Mouse (Mus musculus): Measurements from ENCODE around the gene Ankrd54. TPM values are rescaled to one million over a fixed set of nuclear protein-coding genes. Genes with fewer than 3 reads are reported as not detected.
"Not testable (repeated sequence)": the region's sequence is repeated elsewhere in the genome, so short reads cannot be mapped to it uniquely, and the experiment has no call there.

The Ankrd54 gene
- polyA plus RNA-seq, 1 experiment from 2014 or later: 28.7 TPM

- H3K4me1 ChIP-seq (ENCODE audit: control insufficient read depth, insufficient read depth, low read length): peaks cover 17% of the 10 kb centered on the region
- H3K36me3 ChIP-seq (ENCODE audit: control insufficient read depth, insufficient read depth, low read length): no peaks in the 10 kb centered on the region
- H3K27me3 ChIP-seq (ENCODE audit: control insufficient read depth, insufficient read depth, low read length): peaks cover 62% of the 10 kb centered on the region
- peak within 1 kb of the TSS; percentile 96 for H3K4me2 ChIP-seq
- 71% methylated on average over 6 of the region's 6 CpGs for WGBS (ENCODE audit: insufficient replicate concordance)
- no peaks in the 10 kb centered on the region for H3K9me3 ChIP-seq (replicated peaks; ENCODE audit: control insufficient read depth, low read length)
- peak within 1 kb of the TSS; percentile 58 for H3K9ac ChIP-seq (ENCODE audit: low read depth, low read length)
- no peak for ATAC-seq (replicated peaks; ENCODE audit: insufficient number of reproducible peaks, low FRiP score, low TSS enrichment)
- peak within 1 kb of the TSS; percentile 58 for H3K4me3 ChIP-seq (ENCODE audit: low read depth, low read length)
- no peak within 1 kb of the TSS for H3K27ac ChIP-seq (ENCODE audit: low read depth, low read length)
These were observed 21.1 kb downstream of the Ankrd54 start, which contains the start of gene Galr3 for GRCm38 (mm10) chr15:79041585-79041984. TSS of gene Galr3 (plus strand) at chr15:79041885.

- Histone ChIP-seq H3K27ac (ENCODE audit: low read depth, low read length) (no peak overlapping the region), H3K36me3 (ENCODE audit: control insufficient read depth, insufficient read depth, low read length) (no peaks in the 10 kb centered on the region), H3K9ac (ENCODE audit: low read depth, low read length) (no peak overlapping the region), H3K9me3 (replicated peaks; ENCODE audit: control insufficient read depth, low read length) (no peaks in the 10 kb centered on the region), H3K4me1 (ENCODE audit: control insufficient read depth, insufficient read depth, low read length) (peaks cover 17% of the 10 kb centered on the region), H3K4me2 (peak overlapping the region; percentile 58), H3K4me3 (ENCODE audit: low read depth, low read length) (peak overlapping the region; percentile 28), H3K27me3 (ENCODE audit: control insufficient read depth, insufficient read depth, low read length) (peaks cover 62% of the 10 kb centered on the region)
- 19% methylated on average over 24 of the region's 24 CpGs for WGBS (ENCODE audit: insufficient replicate concordance)
- ATAC-seq (replicated peaks; ENCODE audit: insufficient number of reproducible peaks, low FRiP score, low TSS enrichment): no peak
These were observed 21.9 kb downstream of the Ankrd54 start for GRCm38 (mm10) chr15:79040501-79041416.

GRCm38 (mm10) chr15:79038853-79039252 lies 23.8 kb downstream of the Ankrd54 start:
- Histone ChIP-seq H3K27me3 (ENCODE audit: control insufficient read depth, insufficient read depth, low read length) (peaks cover 52% of the 10 kb centered on the region), H3K9me3 (replicated peaks; ENCODE audit: control insufficient read depth, low read length) (no peaks in the 10 kb centered on the region), H3K4me2 (no peak overlapping the region; the same call in 1 of the 2 replicates), H3K9ac (ENCODE audit: low read depth, low read length) (no peak overlapping the region), H3K27ac (ENCODE audit: low read depth, low read length) (no peak overlapping the region), H3K4me1 (ENCODE audit: control insufficient read depth, insufficient read depth, low read length) (peaks cover 17% of the 10 kb centered on the region), H3K4me3 (ENCODE audit: low read depth, low read length) (no peak overlapping the region), H3K36me3 (ENCODE audit: control insufficient read depth, insufficient read depth, low read length) (no peaks in the 10 kb centered on the region)
- ATAC-seq (replicated peaks; ENCODE audit: insufficient number of reproducible peaks, low FRiP score, low TSS enrichment): no peak; the same call in 1 of the 2 replicates
- WGBS (ENCODE audit: insufficient replicate concordance): 23% methylated on average over 7 of the region's 7 CpGs

DNA sequence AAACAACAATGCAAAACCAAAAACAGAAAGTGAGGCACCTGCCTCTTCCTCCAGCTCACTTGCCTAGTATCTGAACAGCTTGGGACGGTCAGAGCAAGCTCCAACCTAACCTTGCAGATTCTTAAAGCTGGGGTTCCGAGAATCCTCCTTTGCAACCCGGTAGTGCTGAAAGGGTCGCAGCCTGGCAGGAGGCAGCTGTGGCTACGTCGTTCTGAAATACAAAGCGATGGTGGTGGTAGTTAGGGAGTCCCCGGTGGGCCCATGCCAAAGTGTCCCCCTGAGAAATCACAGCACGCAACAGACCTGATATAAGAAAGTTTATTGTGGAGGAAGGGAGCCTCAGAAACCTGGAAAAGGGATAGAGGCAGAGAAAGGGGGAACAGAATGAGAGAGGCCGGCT lies 24.4 kb downstream of the Ankrd54 start:
- no peaks in the 10 kb centered on the region for H3K9me3 ChIP-seq (replicated peaks; ENCODE audit: control insufficient read depth, low read length)
- H3K27ac ChIP-seq (ENCODE audit: low read depth, low read length): no peak overlapping the region
- peaks cover 17% of the 10 kb centered on the region for H3K4me1 ChIP-seq (ENCODE audit: control insufficient read depth, insufficient read depth, low read length)
- ATAC-seq (replicated peaks; ENCODE audit: insufficient number of reproducible peaks, low FRiP score, low TSS enrichment): no peak
- no peak overlapping the region for H3K9ac ChIP-seq (ENCODE audit: low read depth, low read length)
- no peaks in the 10 kb centered on the region for H3K36me3 ChIP-seq (ENCODE audit: control insufficient read depth, insufficient read depth, low read length)
- peak overlapping the region; percentile 49 for H3K4me2 ChIP-seq
- no peak overlapping the region for H3K4me3 ChIP-seq (ENCODE audit: low read depth, low read length)
- H3K27me3 ChIP-seq (ENCODE audit: control insufficient read depth, insufficient read depth, low read length): peaks cover 47% of the 10 kb centered on the region
- WGBS (ENCODE audit: insufficient replicate concordance): 66% methylated on average over 10 of the region's 10 CpGs

GRCm38 (mm10) chr15:79037913-79038328 lies 24.8 kb downstream of the Ankrd54 start:
- H3K4me2 ChIP-seq: peak overlapping the region; percentile 49
- H3K9ac ChIP-seq (ENCODE audit: low read depth, low read length): no peak overlapping the region
- no peak overlapping the region for H3K27ac ChIP-seq (ENCODE audit: low read depth, low read length)
- no peak for ATAC-seq (replicated peaks; ENCODE audit: insufficient number of reproducible peaks, low FRiP score, low TSS enrichment)
- H3K9me3 ChIP-seq (replicated peaks; ENCODE audit: control insufficient read depth, low read length): no peaks in the 10 kb centered on the region
- peaks cover 43% of the 10 kb centered on the region for H3K27me3 ChIP-seq (ENCODE audit: control insufficient read depth, insufficient read depth, low read length)
- no peak overlapping the region for H3K4me3 ChIP-seq (ENCODE audit: low read depth, low read length)
- 8% methylated on average over 14 of the region's 14 CpGs for WGBS (ENCODE audit: insufficient replicate concordance)
- H3K4me1 ChIP-seq (ENCODE audit: control insufficient read depth, insufficient read depth, low read length): peaks cover 13% of the 10 kb centered on the region
- H3K36me3 ChIP-seq (ENCODE audit: control insufficient read depth, insufficient read depth, low read length): no peaks in the 10 kb centered on the region

GRCm38 (mm10) chr15:79031908-79032307 lies 30.8 kb downstream of the Ankrd54 start:
- not testable (repeated sequence) for H3K27me3 ChIP-seq (ENCODE audit: control insufficient read depth, insufficient read depth, low read length); H3K9me3 ChIP-seq (replicated peaks; ENCODE audit: control insufficient read depth, low read length); ATAC-seq (replicated peaks; ENCODE audit: insufficient number of reproducible peaks, low FRiP score, low TSS enrichment); H3K4me3 ChIP-seq (ENCODE audit: low read depth, low read length); H3K27ac ChIP-seq (ENCODE audit: low read depth, low read length); H3K4me2 ChIP-seq; H3K9ac ChIP-seq (ENCODE audit: low read depth, low read length); H3K36me3 ChIP-seq (ENCODE audit: control insufficient read depth, insufficient read depth, low read length)
- H3K4me1 ChIP-seq (ENCODE audit: control insufficient read depth, insufficient read depth, low read length): peaks cover 12% of the 10 kb centered on the region
- WGBS (ENCODE audit: insufficient replicate concordance): 85% methylated on average over 5 of the region's 5 CpGs

DNA sequence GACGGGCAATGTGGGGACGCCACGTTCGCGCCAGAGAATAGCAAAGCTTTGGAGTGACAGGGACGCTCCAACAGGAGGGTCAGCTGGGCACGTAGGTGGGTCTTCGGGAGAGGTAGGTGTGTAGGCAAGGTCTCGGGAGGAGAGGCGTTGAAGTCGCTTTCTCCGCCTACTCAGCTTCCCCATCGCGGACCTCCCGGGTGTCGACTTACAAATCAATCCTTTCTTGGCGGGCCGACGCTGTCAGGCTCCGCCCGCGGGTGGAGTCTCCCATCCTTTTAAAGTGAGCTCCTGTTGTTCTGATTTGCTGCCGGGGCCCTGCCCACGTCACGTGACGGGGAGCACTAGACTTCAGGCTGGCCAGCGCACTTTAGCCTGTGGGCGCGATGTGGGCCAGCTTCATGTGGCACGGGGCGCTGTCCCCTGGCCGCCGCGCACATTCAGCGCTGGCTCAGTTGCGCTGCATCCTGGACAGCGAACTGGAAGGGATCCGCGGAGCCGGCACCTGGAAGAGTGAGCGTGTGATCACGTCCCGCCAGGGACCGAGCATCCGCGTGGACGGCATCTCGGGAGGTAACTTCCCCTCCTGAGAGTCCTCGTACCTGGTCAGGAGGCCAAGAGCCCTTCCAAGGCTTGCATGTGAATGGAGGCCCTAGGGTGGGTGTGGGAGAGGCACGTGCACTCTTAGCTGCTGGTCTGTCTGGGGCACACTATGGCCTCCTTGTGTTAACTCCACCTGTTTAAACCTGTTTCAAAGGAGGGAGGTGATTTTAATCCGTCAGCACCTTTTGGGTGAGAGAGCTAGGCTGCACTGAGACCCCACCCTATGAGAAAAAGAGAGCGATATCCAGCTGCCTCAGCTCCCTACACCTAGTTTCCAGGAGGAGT lies 31.9 kb downstream of the Ankrd54 start:
- Histone ChIP-seq H3K9ac (ENCODE audit: low read depth, low read length) (peak overlapping the region; percentile 56), H3K4me2 (peak overlapping the region; percentile 98), H3K27ac (ENCODE audit: low read depth, low read length) (0 out of 2 replicates have a peak overlapping the region, but pooled peaks have one; percentile 43), H3K9me3 (replicated peaks; ENCODE audit: control insufficient read depth, low read length) (no peaks in the 10 kb centered on the region), H3K36me3 (ENCODE audit: control insufficient read depth, insufficient read depth, low read length) (no peaks in the 10 kb centered on the region), H3K4me1 (ENCODE audit: control insufficient read depth, insufficient read depth, low read length) (peaks cover 16% of the 10 kb centered on the region), H3K27me3 (ENCODE audit: control insufficient read depth, insufficient read depth, low read length) (no peaks in the 10 kb centered on the region), H3K4me3 (ENCODE audit: low read depth, low read length) (peak overlapping the region; percentile 72)
- ATAC-seq (replicated peaks; ENCODE audit: insufficient number of reproducible peaks, low FRiP score, low TSS enrichment): peak; percentile 73
- 1% methylated on average over 52 of the region's 52 CpGs for WGBS (ENCODE audit: insufficient replicate concordance)

DNA sequence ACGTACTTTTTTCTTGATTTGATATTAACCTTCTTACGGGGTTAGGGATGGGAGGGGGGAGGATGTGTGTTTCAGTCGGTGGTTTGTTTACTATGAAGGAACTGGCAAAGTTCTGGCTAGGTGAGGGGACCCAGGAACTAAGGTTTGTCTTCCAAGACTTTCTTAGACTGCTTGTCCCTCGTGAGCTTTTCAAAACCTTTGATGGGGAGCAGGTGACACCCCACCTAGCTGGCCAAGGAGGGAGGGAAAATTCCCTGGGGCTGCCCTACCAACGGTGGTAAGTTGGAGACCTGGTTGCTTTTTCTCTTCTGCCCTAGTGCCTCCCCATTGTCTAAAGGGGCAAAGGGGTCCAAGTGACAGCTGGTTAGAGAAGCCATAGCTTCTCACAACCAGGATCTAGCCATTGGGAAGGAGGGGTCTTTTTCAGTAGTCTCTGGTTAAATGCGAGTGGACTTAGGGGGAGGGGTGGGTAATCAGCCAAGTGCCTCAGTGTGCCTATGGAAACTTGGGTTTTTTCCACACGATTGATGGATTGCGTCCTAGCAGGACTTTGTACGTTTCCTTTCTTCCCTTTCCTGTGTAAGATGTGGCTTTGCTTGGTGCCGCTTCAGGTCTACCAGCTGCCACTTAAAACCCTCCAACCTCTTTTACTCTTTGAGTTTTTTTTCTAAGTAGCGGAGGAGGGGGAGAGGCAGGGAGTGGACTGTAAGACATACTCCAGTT lies 33.0 kb downstream of the Ankrd54 start:
- H3K4me2 ChIP-seq: peak overlapping the region; percentile 98
- 0 out of 2 replicates have a peak overlapping the region, but pooled peaks have one; percentile 36 for H3K27ac ChIP-seq (ENCODE audit: low read depth, low read length)
- H3K9me3 ChIP-seq (replicated peaks; ENCODE audit: control insufficient read depth, low read length): no peaks in the 10 kb centered on the region
- H3K9ac ChIP-seq (ENCODE audit: low read depth, low read length): peak overlapping the region; percentile 49
- H3K27me3 ChIP-seq (ENCODE audit: control insufficient read depth, insufficient read depth, low read length): peaks cover 2% of the 10 kb centered on the region; the same call in 1 of the 2 replicates
- peaks cover 20% of the 10 kb centered on the region for H3K4me1 ChIP-seq (ENCODE audit: control insufficient read depth, insufficient read depth, low read length)
- 12% methylated on average over 11 of the region's 11 CpGs for WGBS (ENCODE audit: insufficient replicate concordance)
- peak overlapping the region; percentile 72 for H3K4me3 ChIP-seq (ENCODE audit: low read depth, low read length)
- no peak for ATAC-seq (replicated peaks; ENCODE audit: insufficient number of reproducible peaks, low FRiP score, low TSS enrichment)
- H3K36me3 ChIP-seq (ENCODE audit: control insufficient read depth, insufficient read depth, low read length): no peaks in the 10 kb centered on the region

All from heart, embryonic 11.5 days (tissue).